Mouse (Mus musculus) kidney, adult 18-20 months (tissue): ENCODE results near the gene Tmem100.

Experiments
- DNase-seq: peaks from one replicate; pipeline ENCODE4 v3.0.0; 2021

Tmem100 gene

GRCm38 (mm10) chr11:90066405-90067250, 36.5 kb downstream of the Tmem100 start:
- no peak for DNase-seq

DNA sequence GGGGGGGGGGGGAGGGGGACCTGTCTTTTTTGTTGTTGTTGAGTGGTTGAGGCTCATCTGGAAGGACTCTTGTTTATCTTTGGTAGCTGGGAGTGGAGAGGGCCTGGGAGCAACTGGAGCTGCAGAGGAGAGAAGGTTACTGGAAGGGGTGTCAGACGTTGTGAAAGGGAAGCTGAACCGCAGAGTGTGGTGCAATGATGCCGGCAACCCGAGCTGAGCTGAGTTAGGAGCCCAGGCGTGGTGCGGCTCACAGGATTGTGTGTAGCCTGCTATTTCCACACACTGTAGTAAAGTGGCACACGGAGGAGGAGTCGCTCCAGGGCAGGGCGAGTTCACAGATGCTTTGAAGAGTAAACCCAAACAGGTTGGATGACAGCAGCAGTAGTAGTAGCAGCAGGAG, 41.6 kb downstream of the Tmem100 start:
- DNase-seq, result no peak

- DNase-seq, result no peak
Observed at GRCm38 (mm10) chr11:90073201-90073600, 43.1 kb downstream of the Tmem100 start.

GRCm38 (mm10) chr11:90076666-90077065, 46.5 kb downstream of the Tmem100 start:
- no peak for DNase-seq

GRCm38 (mm10) chr11:90080678-90081267, 50.6 kb downstream of the Tmem100 start:
- DNase-seq, result no peak

GRCm38 (mm10) chr11:90081820-90082596, 51.9 kb downstream of the Tmem100 start:
- DNase-seq, result no peak

- no peak for DNase-seq
Observed at GRCm38 (mm10) chr11:90083042-90083441, 52.9 kb downstream of the Tmem100 start.

- DNase-seq, result no peak
Observed at GRCm38 (mm10) chr11:90084166-90084565, 54.0 kb downstream of the Tmem100 start.
